Mouse (Mus musculus): ENCODE results near the gene Tmem233.

Tmem233 gene

DNA sequence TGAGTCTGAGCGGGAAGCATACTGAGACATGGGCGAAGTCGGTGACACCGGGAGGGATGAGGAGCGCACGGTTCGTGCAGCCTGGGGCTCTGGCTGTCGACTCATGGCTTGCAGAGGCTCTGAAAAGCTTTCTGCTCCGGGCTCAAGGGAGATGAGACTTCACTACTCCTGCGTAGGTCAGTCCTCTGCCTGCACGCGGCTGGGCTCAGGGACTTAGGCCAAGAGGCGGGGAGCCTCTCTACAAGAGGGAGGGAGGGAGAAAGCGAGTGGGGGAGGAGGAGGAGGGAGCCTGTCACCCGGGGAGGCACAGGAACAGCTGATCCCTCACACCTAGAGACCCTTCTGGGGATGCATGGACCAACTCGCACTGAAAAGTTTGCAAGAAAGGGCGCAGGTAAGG, at the start of gene Tmem233:
TSS of gene Tmem233 (minus strand) at position 164 of the 400 bp plus-strand sequence.
- DNase-seq, result no peak

DNA sequence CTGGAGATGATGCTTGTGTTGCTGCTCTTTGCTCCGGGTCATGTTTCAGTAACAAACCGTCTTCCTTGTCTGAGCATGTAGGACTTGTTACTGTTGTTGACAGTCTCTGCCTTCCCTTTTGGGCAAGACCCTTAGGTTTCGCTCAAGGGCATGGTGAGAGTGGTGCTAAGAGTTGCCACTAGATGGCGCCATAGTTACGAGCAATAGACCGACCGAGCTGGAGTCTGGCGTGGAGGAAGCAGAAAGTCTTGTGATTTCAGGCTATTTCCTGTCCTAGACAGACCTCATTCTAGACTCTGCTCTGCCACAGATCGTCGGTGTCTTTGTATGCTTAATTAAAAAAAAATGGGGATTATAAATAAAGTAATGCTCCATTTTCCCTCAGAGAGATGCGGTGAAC, 40.3 kb upstream of the Tmem233 start:
- peak; percentile 79 to 81 for DNase-seq

DNA sequence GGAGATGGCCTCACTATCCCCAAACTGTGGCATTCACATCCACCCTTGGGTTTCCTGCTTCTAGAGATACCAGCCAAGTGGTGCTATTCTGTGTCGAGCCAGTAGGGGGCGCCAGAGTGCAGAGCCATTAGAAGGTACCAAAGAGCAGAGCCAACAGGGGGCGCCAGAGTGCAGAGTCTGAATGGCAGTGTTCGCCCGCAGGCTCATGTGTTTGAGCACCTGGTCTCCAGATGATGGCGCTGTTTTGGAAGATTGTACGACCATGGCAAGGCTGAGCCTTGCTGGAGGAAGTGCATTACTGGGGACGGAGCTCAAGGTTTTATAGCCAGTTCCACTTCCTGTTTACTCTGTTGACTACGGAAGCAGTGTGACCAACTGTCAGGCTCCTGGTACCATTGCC, 33.5 kb upstream of the Tmem233 start:
- DNase-seq, result peak; percentile 23 to 50

DNA sequence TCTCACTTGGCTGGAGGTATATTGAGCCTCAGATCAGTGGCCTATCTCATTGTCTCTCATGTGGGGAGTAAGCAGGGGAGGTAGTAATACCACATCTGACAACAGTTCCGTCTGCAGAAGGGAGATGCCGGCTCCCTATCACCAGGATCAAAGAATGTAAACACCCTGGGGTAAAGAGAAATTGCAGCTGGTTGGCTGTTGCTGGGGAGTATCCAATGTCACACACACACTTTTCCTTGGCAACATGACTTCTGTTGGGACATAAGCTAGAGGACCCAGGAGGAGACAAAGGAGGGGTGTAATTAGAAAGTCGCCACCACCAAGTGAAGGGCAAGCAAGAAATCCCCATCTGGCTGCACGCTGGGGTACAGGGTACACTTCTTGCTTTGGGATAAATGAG, 33.1 kb upstream of the Tmem233 start:
- DNase-seq, result no peak

DNA sequence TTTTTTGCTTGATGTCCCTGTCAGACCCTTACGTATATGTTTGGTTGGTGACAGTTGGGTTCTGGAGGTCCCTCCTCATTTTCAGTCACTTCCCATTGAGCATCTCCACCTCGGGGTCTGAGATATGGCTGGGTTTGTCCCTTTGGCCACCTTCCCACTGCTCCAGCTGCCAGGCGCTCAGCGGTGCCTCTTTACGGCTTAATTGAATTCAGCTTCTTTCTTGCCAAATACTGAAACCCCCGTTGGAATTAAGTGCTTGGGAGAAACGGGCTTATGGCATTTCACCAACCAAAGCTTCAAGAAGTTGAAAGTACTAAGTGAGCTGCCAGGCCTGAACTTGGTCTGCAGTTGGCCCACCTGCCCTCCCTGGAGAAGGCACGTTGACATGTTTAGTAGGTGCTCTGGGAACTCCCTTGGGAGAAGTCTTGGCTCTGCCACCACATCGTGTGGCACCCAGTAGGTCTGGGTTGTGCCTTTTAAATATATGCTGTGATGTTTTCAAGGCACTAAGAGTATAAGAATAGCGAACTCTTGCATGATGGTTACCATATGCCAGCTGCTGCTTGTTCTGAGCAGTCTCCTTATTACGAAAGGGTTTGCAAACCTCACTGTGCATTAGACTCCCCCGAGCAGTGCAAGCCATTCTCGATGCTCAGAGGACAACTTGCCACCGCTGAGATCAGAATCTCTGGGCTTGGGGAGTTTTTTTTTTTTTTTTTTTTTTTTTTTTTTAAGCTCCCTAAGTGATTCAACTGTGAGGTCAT, 32.2 kb upstream of the Tmem233 start:
- DNase-seq, result no peak

DNA sequence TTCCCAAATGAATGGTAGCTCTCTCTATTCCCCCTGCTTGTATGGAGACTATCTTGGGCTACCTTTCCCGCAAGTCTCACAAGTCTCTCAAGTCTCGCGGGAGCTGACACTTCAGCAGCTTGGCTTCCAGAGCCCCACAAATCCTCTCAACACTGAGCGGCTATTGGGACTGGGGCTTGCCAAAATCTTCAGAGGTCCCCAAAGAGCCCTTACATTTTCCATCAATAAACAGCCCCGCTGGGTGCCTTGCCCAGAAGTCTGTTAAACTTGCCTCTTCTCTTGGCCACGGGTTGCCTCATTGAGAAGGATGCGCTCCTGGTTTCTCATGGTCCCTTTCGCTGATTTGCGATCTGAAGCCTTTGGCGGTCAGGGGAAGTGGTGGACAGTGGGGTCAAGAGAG, 25.6 kb upstream of the Tmem233 start:
- no peak for DNase-seq

DNA sequence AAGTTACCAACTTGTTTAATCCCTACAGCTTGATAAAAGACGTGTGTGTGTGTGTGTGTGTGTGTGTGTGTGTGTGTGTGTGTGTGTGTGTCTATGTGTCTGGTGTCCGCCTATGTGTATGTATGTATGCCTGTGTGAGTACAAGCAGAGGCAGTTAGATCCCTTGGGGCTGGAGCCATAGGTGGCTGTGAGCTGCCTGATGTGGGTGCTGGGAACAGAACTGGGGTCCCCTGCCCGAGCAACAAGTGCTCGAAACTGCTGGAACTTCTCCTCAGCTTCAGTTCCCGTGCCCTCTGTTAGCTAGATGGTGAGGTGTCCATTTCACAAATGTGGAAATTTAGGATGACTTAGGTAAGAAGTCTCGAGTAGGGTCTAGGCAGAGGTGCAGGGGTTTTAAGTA, 1.2 kb upstream of the Tmem233 start:
- no peak for DNase-seq

DNA sequence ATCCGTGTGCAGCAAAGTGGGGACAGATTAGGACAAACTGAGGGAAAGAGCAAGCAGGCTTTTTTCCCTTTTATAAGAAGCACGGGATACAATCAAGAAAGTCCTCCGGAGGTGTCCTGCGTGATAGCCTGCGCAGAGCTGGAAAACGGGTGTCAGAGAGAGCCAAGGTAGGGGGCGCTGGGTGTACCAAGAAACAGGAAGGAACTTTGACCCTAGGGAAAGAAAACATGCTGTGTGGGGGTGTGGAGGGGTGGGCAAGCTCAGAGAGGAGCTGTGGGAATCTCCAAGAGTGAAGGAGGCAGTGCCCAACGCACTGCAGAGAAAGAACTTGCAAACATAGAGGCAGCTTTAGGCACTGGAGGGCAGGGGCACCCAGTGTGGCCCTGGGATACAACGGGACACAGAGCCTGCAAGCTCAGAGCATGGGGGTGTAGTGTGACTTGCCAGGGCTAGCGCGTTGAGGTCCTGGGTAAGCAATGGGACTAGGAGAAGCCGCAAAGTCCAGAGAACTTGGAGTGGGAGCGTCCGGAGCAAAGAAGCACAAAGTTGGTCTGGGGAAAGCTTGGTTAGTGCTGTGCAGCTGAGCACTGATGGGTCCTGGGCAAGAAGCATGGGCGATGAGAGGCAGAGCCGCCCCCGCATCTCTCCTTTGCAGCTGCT, 673 bp downstream of the Tmem233 start:
- no peak for DNase-seq

DNA sequence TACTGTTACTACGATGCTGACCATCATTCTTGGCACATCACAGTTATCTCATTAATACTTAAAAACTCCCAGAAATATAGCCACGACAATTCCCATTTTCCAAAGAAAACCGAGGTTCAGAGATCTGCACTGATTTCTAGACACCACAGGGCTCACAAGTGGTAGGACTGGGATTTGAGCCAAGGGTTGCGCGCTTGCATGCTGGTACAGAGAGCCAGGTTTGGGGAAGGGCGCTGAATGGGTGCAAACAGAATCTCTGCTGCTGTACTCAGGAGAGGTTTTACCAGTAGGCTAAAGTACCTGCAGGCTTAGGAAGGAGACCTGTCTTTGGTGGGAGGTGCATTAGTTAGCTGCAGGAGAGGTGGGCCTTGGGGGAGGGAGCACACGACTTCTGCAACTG, 1.4 kb downstream of the Tmem233 start:
- no peak for DNase-seq

DNA sequence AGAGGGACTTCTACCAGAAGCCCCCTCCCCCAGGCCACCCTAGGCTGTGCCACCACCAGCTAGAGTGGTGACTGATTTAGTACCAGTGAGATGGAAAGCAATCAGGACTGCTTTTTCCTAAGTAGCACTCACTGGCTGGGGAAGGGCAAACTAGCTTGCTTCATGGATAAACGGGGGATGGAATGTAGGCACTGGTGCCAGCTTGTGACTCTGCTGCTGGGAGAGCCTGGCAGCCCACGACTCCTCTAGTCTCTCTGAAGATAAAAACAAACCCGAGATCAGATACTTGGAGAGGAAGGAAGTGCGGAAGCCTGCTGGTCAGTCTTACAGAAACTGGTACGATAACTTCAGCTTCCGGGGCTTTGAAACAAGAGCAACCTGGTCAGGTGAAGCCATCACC, 2.3 kb downstream of the Tmem233 start:
- no peak for DNase-seq

DNA sequence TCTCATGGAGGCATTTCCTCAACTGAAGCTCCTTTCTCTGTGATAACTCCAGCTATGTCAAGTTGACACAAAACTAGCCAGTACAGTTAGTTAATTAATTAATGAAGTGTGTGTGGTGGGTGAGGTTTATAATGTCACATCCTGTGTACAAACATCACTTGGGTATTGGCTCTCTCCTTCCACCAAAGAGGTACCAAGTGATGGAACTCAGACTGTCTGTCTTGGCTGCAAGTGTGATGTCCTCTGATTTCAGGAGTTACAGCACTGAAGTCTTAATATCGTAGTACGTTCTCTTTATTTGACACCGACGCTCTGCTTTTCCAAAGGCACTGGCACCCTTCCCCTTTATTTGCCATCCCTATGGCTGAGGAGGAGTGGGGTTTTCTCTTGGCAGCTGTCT, 13.4 kb downstream of the Tmem233 start:
- no peak for DNase-seq

DNA sequence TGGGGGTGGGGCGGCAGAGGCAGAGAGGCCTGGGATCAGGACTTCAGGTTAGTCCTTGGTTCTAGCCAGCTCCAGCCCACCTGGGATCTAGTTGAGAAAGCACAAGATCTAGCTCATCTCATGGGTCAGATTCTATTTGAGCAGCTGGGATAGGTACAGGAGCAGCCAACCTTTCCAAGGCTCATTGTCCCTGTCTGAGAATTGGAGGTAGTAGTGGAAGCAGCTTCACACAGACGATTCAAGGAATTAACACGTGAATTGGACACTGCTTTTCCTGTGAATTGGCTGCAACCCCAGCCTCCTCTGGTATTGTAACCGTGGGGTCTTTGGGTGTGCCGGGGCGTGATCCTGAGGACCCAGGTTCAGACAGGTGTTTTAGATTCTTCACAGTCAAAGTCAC, 30.2 kb downstream of the Tmem233 start:
- no peak for DNase-seq

DNA sequence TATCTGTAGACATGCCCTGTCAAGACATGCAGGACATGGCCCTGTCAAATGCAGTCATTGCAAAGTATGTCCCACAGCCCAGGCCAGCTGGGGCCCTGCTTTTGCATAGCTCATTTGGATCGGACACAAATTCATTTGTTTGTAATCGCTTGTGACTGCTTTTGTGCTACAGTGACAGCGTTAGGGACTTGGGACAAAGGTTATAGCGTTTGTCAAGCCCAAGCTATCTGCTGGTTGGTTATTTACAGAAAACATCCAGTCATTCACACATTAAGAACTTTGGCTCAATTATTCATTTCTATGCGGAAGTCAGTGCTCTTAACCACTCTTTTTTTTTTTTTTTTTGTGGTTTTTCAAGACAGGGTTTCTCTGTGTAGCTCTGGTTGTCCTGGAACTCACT, 30.9 kb downstream of the Tmem233 start:
- DNase-seq, result no peak

DNA sequence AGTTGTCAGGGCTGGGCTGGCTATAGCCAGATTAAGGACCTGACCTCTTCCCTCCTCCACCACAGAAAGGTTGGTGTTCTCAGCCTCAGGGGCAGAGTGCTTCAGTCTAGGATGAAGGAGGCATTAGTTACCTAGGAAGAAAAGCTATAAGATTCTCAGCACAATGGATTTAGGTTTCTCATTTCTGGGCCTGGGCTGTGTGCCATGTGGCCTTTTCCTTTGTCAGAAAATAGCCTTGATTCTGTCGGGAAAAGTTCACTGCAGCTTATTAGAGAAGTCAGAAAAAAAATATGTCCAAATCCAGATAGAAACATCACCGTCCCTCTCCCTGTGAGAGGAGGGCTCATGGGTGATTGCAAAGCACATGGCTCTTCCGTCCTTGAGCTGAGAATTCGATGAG, 33.2 kb downstream of the Tmem233 start:
- no peak for DNase-seq

DNA sequence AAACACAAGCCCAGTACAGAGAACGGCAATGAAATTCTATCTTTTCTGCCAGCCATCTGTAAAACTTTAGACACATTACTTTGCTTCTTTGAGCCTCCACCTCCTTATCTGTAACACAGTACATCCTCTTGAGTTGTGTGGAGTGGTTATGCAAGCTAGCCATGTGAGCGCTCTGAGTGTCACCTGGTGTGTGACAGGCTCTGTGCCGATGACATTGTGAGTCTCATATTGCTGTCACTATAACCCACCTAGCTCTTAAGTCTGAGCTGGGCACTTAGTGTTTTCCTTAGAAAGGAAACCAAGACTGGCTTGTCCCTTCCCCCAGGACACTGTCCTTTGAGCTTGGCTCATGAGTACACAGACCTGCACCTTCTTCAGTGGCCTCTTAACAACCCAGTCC, 34.7 kb downstream of the Tmem233 start:
- no peak for DNase-seq

DNA sequence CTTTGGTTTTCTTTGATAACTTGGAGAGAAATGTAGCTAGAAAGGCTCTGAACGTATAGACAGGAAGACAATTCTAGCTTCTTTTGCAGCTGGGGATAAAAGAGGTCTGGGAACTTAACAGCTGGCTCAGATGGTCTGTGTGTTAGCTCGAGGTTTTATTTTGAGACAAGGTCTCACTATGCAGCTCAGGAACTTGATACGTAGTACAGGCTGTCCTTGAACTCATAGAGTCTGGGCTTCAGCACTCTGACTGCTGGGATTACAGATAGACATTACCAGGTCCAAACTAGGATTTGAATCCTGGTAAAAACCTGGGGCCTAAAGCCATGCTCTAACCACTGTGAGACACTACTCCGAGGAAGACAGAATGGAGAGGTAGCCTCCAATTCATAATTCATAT, 36.8 kb downstream of the Tmem233 start:
- no peak for DNase-seq

DNA sequence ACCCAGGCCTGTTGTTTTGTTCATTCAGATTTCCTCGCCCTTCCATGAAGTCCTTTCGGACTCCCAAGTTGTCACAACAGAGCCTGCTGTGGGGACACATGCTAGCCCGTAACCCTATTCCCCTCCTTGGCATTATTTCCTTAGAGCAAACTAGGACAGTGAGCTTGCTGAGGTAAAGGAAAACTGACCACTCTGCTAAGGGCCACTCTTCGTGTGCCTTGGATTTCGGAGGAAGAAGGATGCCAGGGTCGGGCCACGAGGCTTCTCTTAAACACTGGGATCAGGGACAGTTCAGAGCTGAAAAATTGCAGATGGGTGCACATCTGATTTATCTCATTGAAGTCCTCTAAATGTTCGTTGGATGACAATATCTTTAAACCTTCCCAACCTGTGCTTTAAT, 37.5 kb downstream of the Tmem233 start:
- DNase-seq, result no peak

DNA sequence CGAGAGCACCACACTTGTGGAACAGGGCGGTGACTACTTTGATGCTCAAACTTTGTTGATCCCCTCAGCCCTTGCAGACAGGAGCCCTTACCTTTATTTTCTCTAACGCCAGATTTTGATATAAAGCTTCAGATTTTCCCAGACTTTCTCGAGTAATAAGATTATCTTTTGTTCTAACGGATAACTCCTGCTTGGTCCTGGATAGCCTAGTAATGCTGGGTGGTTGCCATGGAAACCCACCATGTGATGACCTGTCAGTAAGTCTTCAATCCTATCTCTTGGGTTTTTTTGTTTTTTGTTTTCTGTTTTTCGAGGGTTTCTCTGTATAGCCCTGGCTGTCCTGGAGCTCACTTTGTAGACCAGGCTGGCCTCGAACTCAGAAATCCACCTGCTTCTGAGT, 40.8 kb downstream of the Tmem233 start:
- DNase-seq, result no peak

DNA sequence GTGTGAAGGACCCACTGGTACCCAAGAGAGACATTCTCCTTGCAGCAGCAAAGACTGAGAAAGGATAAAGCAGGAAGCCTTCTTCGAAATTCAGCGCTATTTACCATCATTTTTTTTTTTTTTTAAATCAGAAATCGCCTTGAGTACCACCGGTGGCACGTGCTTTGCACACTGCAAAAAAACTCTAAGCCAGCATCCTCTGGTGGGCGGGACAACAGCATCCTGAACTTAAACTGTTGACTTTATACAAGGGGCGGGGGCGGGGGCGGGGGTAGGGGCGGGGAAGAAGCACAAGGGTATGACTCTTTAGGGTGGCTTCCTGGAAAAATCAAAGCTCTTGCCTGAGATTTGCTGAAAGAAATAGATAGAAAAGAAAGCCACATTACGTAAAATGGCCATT, 43.3 kb downstream of the Tmem233 start:
- DNase-seq, result no peak

DNA sequence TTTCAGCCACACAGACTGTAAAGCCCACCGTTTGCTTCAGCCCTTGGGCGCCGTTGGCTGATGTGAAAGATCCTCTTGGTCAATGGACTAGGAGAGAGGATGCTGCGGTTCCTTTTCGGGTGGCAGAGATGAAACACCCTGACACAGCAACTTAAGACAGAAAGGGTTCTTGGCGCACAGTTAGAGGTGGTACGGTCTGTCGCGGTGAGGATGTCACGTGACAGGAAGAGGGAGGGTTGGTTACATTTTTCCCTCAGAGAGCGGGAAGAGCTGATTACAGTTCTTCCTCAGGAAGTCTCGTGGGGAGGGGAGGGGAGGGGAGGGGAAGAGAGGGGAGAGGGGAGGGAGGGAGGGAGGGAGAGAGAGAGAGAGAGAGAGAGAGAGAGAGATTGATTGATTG, 45.3 kb downstream of the Tmem233 start:
- no peak for DNase-seq

DNA sequence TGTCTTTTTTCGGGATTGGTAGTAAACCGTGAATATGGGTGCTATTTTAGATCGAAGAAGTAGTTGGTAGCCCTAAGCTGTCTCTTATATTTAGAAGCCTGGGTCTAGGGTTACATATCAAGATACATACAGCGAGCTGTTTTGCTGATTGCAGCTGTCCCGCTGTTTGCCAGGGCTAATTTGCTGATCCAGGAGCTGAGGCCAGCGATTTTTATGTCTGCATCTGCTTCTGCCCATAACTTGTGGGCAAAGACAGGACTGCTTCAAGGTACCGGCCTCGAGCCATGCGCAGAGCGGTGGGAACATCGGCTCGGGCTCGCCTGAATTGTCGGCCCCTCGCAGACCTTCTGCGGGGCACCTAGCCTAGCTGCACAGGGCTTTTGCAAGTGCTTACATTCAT, 46.6 kb downstream of the Tmem233 start:
- no peak for DNase-seq

DNA sequence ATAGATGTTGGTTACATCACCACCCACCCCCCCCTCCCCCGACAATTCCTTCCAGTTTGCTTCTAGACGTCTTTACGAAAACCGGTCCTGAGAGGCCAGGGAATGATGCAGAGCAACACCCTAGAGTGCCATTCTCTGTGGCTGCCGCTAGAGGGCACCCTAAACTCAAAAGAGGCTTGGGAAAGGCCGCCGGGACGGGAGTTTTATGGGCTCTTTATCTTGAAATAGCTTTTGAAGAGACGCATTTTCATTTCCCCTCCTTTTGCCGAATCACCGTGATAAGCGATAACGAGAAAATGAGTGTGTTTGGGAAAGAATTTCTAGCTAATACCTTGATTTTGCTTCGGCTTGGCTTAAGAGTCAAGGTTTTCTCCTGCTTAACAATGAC, 51.9 kb downstream of the Tmem233 start:
- peak; percentile 54 to 62 for DNase-seq

DNA sequence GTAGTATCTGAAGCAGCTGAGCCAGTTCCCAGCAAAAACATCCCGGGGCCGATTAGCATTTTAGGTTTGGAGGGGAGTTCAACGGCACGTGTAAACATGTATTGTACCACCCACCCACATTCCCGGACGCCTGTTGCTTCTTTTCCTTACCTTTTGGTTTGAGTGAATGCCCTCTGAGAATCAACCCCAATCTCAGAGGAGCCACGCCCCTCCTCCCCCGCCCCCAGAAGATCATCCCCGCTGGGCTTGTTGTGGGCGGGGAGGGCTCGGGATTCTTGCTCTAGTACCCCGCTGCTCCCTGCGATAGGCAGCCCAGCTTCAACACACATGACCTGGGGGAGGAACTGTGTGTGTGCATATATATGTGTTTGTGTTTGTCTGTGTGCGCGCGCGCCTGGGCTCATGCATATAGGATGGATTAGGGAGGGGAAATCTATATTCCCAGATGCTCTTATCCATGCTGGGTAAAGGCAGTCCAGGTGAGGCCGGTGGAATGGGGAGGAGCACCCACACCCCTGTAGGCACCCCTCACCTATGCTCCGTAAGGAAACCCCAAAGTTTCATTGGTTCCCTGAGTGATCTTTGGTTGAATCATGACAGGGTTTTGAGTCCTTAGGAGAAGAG, 52.4 kb downstream of the Tmem233 start:
- no peak for DNase-seq

DNA sequence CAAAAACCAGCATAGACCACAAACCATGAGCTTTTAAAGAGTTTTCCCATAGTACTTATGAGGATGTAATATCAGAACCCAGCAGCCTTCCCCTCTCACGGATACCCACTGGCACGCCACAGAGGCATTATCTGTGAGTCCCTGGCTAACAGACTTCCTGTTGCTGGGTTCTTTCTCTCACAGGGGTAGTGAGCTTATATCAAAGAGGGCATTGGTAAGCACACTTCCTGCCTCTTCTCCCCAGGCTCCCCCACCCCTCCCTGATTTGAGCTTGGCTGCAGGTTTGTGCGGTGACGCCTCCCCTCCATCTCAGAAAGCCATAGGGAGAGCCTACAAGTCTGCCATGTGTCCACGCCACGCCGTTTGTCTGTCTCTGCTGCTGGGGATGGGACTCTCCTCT, 54.0 kb downstream of the Tmem233 start:
- DNase-seq, result no peak

DNA sequence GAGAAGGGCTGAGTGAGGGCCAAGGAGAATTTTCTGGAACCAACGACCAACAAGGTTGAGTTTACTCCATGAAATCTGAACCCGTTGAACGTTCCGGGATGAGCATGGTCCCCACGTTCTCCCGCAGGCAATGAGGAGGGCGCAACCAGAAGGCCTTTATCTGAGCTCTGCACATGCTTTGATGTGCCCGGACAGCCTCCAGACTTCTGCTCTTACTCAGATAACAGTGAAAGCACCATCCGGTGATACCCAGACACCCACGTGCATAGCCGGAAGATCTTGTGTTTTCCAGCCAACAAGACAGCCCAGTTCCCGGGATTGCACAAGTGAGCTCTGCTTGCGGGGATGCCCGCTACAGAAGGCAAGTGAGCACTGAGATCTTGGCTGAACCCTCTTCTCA, 56.5 kb downstream of the Tmem233 start:
- DNase-seq, result no peak
